Mouse (Mus musculus): Measurements from ENCODE around the gene Uhrf2.
"Not testable (repeated sequence)": the region's sequence is repeated elsewhere in the genome, so short reads cannot be mapped to it uniquely, and the experiment has no call there.

The Uhrf2 gene

DNA sequence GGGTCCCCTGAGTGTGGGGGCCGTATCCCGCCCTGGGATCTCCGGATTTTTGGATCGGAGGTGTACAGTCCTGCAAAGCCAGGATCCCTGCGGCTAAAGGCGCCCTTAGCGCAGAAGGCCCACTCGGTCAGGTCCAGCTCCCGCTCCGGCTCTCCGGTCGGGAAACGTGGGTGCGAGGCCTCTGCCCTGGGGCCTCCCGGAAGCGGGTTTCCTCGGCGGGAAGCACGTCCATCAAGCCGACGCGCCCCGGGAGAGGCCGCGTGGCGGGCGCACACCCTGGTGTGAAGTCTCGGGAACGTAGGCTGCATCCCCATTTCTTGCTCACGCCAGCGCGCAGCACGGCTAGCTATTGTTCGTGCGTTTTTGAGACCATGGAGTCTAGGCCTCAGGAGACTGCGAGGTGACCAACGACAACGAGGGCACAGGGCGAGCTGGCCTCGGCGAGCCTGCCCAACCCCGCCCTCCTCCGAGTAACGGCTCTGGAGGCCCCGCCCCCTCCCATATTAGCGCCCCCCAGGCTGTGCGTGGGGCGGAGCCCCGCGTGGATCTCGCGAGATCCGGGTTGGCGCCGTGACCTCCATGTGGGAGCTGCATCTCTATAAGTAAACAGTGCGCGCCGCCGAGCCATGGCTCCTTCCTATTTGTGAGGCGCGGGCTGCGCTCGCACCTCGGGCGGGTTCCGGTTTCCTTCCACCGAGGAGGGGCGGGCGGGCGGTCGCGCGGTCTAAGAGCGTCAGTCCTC is at the start of gene Uhrf2:
Gene Uhrf2, plus strand, starts transcription at position 620 of the 742 bp plus-strand sequence.
- peak; percentile 95 for DNase-seq

DNA sequence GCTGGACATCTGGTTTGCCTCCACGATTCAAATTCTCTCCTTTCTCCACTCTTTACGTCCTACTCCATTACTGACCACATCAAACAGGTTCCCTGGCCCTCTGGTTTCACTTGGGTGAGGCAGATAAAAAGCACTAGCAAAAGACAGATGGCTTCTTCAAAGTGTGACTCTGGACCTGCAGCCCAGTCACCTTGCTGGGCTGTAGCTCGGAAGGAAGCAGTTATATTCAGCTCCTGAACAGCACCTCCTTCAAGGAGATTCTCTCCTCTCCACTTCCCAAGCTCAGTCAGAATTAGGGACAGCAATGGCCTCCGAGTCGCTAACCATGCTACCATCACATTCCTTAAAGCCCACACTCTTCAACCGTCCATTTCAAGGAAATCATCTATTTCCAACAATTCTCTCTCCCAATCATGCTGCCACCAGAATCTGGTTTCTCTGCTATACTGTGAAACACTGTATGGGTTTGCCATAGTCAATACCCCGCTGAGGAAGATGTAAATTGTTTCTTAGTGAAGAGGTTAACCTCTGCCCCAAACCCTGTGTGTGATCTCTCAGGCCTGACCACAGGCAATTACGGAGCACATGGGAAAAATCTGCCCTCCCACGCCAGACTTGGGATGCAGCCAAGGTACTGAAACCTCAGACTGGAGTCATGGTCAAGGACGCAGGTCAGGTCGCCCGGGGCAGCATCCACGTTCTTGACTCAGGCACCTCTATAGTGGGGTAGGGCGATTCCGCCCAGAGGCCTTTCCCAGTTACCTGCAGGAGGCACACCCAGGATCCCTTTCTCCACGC is 45.9 kb upstream of the Uhrf2 start:
- DNase-seq: no peak

DNA sequence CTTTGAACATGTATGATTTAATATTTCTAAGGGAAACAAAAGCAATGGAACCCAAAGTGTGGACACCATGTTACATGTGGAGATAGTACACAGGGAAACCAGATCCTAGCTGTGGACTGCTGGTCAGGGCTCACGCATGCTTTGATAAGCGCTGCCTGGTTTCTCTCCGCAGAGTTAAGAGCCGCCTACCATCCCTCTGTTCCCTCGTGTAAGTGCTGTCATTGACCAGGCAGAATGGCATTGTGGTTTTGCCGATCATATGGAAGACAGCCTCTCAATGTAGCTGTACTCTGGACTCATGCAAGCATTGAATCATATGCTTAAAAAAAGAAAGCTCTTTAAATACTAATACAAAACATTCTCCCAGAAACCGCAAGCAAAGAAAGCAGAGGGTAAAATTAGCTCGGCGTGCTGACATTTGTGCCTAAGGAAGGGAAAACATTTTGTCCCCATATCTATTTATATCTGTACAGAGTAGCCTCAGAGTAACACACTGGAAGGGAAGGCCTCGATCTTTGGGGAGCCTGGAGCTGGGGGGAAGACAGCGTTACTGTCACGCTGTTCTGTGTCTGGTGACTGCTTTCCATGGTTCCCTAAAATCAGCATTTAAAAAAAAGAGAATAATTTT is 43.7 kb upstream of the Uhrf2 start:
- DNase-seq: no peak

DNA sequence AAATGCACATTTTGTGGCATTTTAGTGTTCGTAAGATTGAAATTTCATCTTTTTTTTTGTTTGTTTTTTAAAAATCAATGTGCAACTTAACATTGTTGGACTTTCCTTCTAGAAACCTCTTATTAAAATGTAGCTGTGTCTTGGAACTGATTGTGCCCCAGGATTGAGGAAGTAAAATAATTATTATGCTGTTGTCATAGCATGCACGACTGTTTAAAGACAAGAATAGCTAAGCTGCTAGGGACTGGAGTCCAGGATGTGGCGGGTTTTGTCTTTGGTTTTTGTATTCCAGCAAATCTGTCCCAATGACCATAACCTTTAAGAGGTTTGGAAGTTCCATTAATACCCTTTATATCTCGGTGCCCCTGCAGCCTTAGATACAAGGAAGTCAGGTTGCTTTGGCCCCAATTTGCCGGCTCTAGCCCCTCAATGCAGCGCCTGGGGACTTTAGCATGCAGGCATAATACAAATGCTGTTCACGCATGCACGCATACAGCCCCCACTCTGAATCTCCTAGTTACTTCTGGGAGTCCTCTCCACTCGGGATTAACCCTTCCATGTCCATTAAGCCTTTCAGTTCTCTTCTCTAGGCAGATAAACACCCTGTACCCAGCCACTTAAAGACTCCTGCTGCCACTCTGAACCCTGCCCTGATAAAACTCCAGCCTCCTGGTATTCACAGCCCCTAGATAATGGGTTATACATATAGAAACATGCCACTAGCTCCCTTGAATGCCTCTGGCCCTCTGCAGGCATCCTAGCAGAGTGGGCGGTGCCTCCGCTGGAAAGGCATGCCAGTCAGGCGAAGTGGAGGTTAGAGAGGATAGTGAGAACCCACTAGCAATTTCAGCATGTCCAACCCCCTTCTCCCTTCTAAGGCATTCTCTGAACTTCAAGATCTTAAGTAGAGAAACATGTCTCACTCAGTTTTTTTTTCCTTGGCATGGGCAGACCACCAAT is 29.6 kb upstream of the Uhrf2 start:
- no peak for DNase-seq

DNA sequence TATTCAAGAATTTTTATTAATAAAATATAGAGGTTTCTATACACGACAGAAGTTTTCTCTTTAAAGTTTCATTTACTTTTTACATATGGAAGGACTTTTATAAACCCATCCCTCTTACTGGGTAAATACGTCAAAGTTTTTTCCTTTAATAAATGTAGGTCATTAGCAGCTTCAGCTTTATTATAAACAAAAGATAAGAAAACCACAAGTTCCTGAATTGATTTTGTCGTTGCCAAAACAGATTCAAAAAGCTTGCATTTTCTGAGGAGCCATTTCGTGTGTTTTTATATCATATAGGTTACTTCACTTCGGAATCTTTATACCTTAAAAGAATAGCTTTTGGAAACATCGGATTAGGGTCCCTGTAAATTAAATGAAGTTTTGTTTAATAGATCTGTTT is 28.8 kb upstream of the Uhrf2 start:
- DNase-seq: no peak

DNA sequence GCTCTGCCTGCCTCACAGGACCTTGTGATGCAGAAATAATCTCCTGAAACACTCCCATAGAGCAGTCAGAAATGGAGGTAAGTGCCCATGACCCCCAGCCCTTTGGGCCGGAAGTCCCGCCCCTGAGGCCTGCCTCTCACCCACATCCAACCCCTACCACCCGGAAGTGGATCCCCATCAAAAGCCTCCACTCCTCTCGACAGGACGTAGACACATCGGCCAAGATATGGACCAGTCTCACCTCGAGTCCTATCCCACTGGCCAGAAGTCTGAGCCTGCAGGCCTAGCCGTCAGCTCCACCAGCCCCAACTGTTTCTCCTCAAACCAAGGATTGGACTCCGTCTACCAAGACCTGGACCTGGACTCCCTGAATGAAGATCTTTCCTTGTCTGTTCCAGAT is 26.7 kb upstream of the Uhrf2 start, which contains the start of gene Trpd52l3:
Gene Trpd52l3, plus strand, starts transcription at position 170 of the 400 bp plus-strand sequence.
- no peak for DNase-seq

DNA sequence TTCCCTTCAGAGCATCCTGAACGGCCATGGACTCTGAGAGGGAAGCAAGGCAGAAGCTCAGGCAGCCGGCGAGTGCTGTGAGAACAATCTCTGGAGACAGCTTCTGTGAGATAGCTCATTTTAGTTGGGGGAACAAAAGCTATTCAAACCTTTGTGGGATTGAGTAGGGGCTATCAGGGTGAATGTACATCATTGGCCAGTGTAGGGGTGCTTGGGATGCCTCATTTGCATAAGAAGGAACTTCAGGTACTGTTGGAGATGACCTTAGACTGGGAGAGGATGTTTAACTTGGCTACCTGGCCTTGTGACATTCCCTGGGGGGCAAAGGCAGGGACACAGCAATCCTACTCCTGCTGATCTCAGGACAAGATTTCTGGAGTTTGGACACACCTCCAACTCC is 23.9 kb upstream of the Uhrf2 start:
- no peak for DNase-seq

DNA sequence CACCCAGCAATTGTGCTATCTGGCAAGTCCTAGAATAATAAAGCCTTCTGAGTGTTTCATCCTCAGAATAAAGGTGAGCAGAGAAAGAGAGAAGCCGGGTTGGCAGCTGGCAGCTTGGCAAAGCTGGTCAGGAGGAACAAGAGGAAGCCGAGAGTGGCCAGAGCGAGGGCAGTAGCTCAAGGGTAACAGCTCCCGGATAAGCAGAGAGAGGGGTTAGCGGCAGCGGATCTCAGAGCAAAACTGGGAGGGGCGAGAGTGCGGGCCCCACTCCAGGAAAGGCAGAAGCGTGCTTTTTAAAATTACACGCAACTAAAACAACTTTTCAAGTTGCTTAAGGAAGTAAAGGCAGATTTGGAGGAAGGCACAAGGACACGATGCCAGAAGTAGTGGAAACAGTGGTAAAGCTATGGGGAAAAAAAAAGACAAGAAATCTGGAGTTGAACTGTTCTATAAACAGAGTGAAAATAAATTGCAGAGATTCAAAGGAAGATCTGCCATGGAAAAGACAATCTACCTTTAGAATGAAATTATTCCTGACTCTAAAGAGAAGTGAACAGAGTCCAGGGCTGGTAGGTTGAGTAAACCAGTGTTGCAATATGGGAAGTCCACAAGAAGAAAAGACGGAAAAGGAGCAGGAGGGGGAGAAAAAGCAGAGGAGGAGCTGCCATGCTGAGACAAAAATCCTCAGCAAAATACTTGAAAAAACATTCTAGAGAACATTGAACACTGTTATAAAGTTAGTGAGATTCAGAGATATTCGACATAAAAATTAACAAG is 19.6 kb upstream of the Uhrf2 start:
- DNase-seq: no peak

DNA sequence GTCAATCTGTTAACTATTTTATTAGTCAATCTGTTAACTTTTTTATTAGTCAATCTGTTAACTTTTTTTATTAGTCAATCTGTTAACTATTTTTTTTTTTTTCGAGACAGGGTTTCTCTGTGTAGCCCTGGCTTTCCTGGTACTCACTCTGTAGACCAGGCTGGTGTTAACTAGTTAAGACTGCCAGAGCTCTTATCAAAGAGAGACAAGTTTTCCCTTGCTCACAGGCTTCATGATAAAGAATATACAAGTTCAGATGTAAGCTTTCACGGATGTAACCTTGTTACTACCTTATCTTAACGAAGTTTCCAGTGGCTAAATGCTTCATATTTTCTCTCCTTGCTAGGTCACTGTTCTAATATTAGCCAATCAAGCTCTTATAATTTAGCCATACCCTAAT is 16.0 kb upstream of the Uhrf2 start:
- DNase-seq: no peak

DNA sequence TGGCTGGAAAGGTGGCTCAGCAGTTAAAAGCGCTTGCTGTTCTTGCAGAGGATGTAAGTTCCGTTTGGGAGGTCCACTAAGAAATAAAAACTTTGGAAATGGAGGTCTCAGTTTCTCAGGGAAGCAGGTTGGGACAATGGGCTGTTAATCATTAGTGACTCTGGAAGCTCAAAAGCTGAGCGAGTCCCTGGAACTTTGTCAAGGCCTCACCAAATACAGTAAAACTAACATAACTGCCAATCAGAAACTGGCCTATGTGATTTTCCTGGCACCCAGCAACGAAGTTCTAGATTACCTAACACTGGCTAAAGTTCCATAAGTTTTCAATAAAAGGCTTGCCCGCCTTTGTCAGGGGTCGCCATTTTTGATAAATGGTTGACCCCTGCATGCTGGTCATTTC is 14.2 kb upstream of the Uhrf2 start:
- no peak for DNase-seq

DNA sequence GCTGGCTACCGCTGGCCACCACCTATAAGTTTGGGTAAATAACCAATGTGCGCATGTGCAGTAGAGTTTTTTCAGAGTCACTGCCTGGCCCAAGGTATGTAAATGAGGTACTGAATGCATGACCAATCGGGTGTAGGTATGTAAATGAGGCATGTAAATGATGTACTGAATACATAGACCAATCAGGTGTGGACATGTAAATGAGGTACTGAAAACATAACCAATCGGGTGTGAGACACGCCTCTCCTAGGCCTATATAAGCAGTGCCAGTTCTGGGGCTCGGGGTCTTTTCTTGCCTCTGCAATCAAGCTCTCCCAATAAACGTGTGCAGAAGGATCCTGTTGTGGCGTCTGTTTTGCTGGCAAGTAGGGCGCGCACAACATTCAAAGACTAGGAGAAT is 6.9 kb upstream of the Uhrf2 start:
- DNase-seq: not testable (repeated sequence)

DNA sequence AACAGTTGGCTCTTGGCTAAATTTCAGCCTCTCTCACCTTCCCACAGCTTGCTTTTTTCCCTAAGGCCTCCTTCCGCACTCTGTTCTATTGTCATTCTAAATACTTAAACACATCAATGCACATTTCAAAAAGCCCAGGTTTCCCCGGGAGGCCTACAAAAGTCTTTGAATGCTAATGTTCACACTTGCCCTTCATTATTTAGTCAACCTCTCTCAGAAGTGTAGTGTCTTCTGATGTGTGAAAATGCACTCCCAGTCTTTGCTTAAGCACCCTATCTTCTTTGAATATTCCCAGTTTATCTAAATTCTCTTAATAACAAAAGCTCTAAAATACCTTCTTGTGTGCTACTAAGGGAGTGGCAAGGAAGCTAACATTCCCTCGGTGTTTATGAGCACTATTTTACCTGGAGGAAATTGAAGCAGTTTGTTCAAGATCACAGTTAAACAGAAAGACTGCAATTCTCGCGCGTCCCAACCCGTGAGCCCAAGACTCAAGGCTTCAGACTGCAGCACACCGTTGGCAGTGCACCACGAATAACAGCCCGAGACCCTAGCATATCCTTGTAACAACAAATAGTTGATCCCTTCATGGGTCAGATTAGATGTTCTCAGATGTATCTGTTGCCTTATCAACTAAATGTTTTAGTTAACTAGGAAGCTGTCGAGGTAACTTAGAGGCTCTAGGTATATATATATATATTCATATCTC is 1.2 kb upstream of the Uhrf2 start:
- peak; percentile 20 for DNase-seq

DNA sequence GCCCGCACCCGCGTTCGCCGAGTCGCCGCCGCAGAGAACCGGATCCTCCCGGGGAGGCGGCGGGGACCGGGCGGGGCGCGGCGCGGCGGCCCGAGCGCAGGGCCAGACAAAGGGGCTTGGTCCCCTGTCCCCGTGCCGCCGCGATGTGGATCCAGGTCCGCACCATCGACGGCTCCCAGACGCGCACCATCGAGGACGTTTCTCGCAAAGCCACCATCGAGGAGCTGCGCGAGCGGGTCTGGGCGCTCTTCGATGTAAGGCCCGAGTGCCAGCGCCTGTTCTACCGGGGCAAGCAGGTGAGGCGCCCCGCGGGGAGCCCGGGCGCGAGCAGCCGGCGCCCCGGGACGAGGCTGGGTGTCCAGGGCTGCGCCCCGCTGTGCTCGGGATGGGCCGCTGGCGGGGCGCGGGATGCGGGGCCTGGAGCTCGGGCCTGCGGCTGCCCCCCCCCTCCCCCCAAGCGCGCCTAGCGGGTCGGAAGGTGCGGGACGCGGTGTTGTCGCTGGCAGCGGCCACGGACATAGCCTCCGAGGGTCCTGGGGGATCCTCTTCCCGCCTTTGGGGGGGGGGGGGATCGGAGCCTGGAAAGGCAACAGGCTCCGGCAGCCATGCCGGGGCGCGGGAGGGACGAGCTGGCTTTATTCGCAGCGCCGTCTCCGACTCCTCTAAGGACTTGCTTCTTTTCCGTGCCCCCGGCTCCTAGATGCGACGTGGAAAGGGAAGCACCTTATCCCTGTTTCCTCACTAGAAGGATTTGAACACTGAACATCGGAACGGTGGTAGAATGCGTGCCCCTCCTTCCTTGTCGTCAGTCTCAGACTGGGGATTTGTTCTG is 539 bp downstream of the Uhrf2 start:
- peak; percentile 22 for DNase-seq

DNA sequence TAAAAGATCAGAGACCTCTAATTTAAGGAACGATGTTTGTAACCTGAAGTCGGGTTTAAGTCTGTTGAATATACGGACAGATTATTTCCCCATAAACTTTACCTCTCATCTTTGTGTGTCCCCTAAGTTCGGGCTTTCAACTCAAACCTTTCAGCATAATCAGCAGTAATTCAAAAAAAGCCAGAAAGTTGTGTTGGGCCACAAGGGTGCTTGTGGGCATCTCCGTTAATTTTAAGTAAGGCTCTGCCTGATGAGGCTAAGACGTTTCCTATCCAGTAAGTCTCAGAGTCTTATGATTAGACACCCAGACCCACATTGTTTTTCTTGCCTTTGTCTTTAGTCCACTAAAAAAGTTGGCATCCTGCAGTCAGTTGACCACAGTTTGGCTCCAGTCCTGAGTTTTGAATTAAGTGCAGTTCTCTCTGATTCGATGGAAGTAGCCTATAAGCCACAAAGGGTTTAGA is 1.2 kb downstream of the Uhrf2 start:
- DNase-seq: peak; percentile 33

DNA sequence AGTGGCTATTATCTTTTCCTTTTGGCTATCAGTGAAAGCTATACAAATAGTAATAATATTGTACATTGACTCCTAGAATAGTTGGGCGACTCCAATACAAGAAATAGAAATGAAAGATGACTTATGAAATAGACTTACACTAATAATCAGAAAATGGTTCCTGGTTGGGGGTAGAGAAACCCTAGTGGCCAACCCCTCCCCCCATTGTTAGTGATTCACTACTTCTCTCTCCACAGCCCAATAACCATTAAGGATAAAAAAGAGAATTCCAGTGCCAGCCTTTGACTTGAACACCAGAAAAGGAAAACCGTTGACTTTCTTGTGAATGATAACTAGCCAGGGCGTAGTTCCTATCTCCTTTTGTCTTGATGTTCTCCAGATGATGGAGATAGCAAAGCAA is 1.9 kb downstream of the Uhrf2 start:
- no peak for DNase-seq

DNA sequence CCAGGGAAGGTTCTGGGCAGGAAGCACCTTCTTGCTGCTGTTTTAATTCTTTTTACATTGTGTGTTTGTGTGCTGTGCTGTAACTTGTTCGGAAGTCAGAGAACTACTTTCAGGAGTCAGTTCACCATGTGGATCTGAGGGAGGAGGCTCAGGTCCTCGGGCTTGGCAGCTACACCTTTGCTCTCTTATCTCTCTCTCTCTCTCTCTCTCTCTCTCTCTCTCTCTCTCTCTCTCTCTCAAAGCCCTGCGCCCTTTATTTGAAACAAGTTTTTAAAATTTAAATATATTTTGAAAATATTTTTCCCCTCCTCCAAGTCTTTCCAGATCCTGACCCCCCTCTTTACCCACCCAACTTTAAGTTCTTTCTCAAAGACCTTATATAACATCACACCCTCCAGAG is 5.0 kb downstream of the Uhrf2 start:
- DNase-seq: no peak

DNA sequence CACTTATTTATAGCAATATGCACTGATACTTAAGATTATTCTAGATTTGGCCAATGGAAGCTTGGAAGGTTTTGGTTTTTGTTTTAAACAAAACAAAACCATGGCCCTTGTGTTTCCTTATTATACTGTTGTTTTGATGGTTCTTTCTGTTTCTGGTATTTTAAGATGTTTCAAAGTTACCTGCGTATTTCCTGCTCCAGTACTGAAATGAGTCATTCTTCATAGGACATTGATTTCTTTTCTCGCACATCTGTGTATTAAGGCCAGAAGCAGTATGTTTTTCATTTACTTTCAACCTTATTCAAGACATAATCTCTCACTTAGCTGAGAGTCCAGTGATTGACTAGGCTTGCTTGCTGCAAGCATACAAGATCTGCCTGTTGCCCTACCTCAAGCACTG is 13.4 kb downstream of the Uhrf2 start:
- no peak for DNase-seq

DNA sequence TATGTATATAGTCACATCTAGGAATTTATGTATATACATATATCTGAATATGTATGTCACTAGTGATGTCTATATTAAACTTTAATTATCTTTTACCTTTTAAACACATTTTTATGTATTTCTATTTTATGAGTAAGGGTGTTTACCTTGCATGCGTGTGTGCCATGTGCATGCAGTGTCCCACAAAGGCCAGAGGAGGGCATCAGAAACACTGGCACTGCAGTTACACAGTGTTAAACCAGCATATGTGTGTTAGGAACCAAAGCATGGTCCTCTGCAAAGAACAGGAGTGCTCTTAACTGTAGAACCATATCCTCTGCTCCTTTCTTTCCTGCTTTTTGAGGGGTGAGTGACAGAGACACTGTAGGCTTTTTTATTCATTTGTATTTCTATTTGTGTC is 14.3 kb downstream of the Uhrf2 start:
- DNase-seq: no peak

DNA sequence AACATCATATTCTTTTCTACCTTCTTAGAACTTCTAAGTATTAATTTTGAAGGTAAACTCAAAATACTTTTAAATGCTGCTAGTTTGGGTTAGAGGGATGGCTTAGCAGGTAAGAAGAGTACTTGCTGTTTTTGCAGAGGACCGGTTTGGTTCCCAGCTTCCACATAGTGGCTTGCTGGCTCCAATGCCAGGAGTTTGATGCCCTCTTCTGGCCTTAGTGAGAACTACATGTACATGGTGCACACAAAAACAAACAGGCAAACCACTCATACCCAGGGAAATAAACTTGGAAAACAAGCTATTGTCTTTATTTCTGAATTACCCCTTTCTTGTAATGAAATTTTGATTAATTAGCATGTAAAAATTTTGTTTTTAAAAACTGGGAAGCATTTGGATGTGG is 15.5 kb downstream of the Uhrf2 start:
- DNase-seq: no peak

DNA sequence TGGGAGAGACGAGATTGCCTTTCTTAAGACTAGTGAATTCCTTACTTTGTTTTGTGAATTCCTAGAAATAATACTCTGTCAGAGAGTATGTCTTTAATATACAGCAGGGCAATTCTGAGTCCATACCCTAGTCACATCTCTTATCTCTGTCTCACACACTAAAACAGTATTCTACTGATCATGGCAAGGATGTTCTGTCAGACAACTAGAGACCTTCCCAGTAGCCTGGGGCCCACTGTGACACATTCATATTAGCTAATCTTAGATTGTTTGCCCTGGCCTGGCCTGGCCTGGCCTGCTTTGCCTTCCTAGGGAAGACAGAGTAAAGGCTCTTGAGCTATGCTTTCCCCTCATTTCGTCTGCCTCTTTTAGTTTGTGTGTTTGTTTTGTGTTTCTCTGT is 20.3 kb downstream of the Uhrf2 start:
- no peak for DNase-seq

All from cerebellum, adult 9-10 months (tissue).